8 mouse cellular contexts compared by ENCODE assay signal in the genomic region with DNA sequence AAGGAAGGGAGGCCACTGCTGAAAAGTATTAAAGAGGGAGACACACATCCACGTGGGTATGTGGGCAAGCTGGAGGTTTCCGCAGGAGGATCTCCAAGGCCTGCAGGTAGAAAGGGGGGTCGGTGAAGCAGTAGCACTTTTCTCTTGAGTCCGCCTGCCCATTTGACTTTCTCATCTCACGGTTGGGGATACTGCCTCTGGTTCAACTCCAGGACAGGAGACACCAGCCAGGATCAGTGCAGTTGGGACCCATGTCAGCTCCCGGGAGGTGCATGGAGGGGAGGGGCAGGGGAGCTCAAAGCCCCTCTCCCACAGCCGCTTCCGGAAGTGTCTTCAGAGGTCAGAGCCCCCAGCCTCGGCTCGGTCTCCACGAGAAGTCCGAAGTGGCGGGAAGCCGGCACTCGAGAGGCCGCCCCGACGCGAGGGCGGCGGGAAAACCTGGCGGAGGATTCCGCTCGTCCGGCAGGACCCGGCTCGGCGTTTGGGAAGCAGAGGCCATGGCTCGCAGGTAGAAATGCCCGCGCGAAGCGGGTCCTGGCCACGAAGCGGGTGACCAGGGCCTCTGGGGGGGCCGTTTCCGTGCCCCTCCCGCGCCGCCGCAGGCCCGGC. TPM values are rescaled to one million over a fixed set of nuclear protein-coding genes. Genes with fewer than 3 reads are reported as not detected.
DNase-seq lines count a peak whose midpoint lies in the region; ATAC-seq and TF ChIP-seq lines count a peak whose summit lies in the region.

No protein-coding gene starts in this region.

- H3K36me3 ChIP-seq in forebrain, postnatal 0 days (ENCODE audit: insufficient read depth): no peaks in the 10 kb centered on the region
- no peaks in the 10 kb centered on the region for H3K36me3 ChIP-seq in kidney, embryonic 15.5 days

- 0 out of 2 replicates have a peak, but pooled peaks cover 6% of the 10 kb centered on the region for H3K4me1 ChIP-seq in forebrain, postnatal 0 days (ENCODE audit: insufficient read depth)
- peaks cover 25% of the 10 kb centered on the region for H3K4me1 ChIP-seq in kidney, embryonic 15.5 days

- 3% methylated on average over 42 of the region's 42 CpGs for WGBS in forebrain, postnatal 0 days
- WGBS in kidney, embryonic 15.5 days: under 1% methylated on average over 42 of the region's 42 CpGs

- no peaks in the 10 kb centered on the region for H3K27me3 ChIP-seq in forebrain, postnatal 0 days (ENCODE audit: insufficient read depth, low read length)
- no peaks in the 10 kb centered on the region for H3K27me3 ChIP-seq in kidney, embryonic 15.5 days

- DNase-seq in right cerebral cortex, adult 18-20 months: peak; percentile 57
- no peak for DNase-seq in right cerebral cortex, postnatal 25 days
- DNase-seq in brain, adult 2 months (ENCODE audit: low read depth, low spot score): peak; percentile 58
- peak; percentile 70 for DNase-seq in forebrain, postnatal 0 days
- peak; percentile 75 for DNase-seq in lung, postnatal 10 days
- peak; percentile 82 for DNase-seq in retina, embryonic 14.5 days (ENCODE audit: low spot score)
- DNase-seq in gastrocnemius, adult 18-20 months (ENCODE audit: low spot score): no peak

- no peaks in the 10 kb centered on the region for H3K9me3 ChIP-seq in forebrain, postnatal 0 days (ENCODE audit: low read length)
- no peaks in the 10 kb centered on the region for H3K9me3 ChIP-seq in kidney, embryonic 15.5 days (replicated peaks)

- H3K4me3 ChIP-seq in forebrain, postnatal 0 days (ENCODE audit: low read depth, low read length): peak overlapping the region; percentile 99
- H3K4me3 ChIP-seq in kidney, embryonic 15.5 days (replicated peaks): peak overlapping the region; percentile 69

- peak overlapping the region; percentile 97 for H3K27ac ChIP-seq in forebrain, postnatal 0 days (ENCODE audit: low read depth, low read length)
- peak overlapping the region; percentile 98 for H3K27ac ChIP-seq in kidney, embryonic 15.5 days

- H3K9ac ChIP-seq in forebrain, postnatal 0 days: peak overlapping the region; percentile 100
- peak overlapping the region; percentile 93 for H3K9ac ChIP-seq in kidney, embryonic 15.5 days

- peak overlapping the region; percentile 76 for H3K4me2 ChIP-seq in forebrain, postnatal 0 days (ENCODE audit: low read depth)
- peak overlapping the region; percentile 68 for H3K4me2 ChIP-seq in kidney, embryonic 15.5 days

- TF ChIP-seq CTCF in forebrain, postnatal 0 days (IDR thresholded peaks at IDR 0.05; ENCODE audit: low read depth): no peak

- ATAC-seq in forebrain, postnatal 0 days: peak; percentile 40
- peak; percentile 63 for ATAC-seq in kidney, embryonic 15.5 days (replicated peaks; ENCODE audit: low FRiP score)

RNA-seq across cellular contexts. Expression of a gene that starts 0.4 kb away (rescaled TPM):
- total RNA-seq in forebrain, postnatal 0 days (2014; rRNA removed): 140 and 158 TPM in 2 replicates
- polyA plus RNA-seq in forebrain, postnatal 0 days (2015; fragmentation: Nextera tagmentation; extraction: Ambion mirVana): 106 and 119 TPM in 2 replicates
- polyA plus RNA-seq in kidney, embryonic 15.5 days (2015; fragmentation: Nextera tagmentation; extraction: Ambion mirVana): 140 and 143 TPM in 2 replicates
- total RNA-seq in gastrocnemius, adult 18-20 months (2021): 10 to 100 TPM; 66.2 to 70.8 TPM

Comparison
In these comparisons a context has a peak if more than half of its experiments do, and no peak if none do; other contexts are left out.
1. DNase-seq: peak in right cerebral cortex, adult 18-20 months (single experiment), brain, adult 2 months (single experiment), forebrain, postnatal 0 days (single experiment), lung, postnatal 10 days (single experiment) and retina, embryonic 14.5 days (single experiment); none in right cerebral cortex, postnatal 25 days (single experiment) and gastrocnemius, adult 18-20 months (single experiment).